Mouse (Mus musculus) cortical plate, adult 2 months (tissue): ENCODE data around the gene Hhat.

Experiments
- CTCF ChIP-seq: fragments of 200-500 bp; IDR thresholded peaks from 2 replicates; pipeline ENCODE4 v1.5.1; 2011; ENCODE audit warnings: mild to moderate bottlenecking, control low read depth, low read length; ENCODE audit not compliant: insufficient read depth; ENCODE audit errors: extremely low read depth
- POLR2A ChIP-seq: fragments of 200-500 bp; IDR thresholded peaks from 2 replicates; pipeline ENCODE4 v1.6.1; 2011; ENCODE audit warnings: mild to moderate bottlenecking, low read length, control low read depth; ENCODE audit not compliant: insufficient read depth; ENCODE audit errors: extremely low read depth

GRCm38 (mm10) chr1:192595426-192595825, 175.6 kb downstream of the Hhat start:
- no peak for TF ChIP-seq CTCF
- no peak for TF ChIP-seq POLR2A
